Mouse (Mus musculus): ENCODE measurements at regions not wholly inside any gene's neighbourhood (a gene's known extent, or its start where the extent isn't known, plus 50 kb on each side); places are given as distances from the start of the nearest gene placed in this dataset.

DNA sequence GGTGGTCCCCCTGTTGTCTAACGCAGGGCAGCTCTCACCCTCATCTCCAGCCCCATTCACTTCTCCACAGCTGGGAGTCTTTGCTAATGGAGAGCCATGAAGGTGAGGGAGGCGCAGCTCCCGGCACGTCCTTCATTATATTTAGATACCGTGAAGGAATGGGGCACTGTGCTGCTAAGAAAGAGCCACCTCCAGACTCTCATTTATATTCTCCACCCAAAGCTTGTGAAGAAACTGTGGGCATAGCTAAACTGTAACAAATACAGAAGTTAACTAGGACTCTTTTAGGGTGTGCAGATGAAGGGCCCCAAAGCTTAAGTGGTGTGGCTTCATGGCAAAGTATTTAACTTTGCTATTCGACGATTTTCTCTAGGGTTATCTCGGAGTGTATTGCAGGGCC, 136.4 kb downstream of the Ddx11 start:
- TF ChIP-seq POLR2A (IDR thresholded peaks at IDR 0.05; ENCODE audit: control insufficient read depth, low read depth, low read length) (no peak), CTCF (IDR thresholded peaks at IDR 0.05; ENCODE audit: control insufficient read depth, insufficient read depth, insufficient replicate concordance, low read depth, low read length) (no peak)

All from testis, adult 2 months (tissue).